Mouse (Mus musculus) myocyte (in vitro differentiated cells): ENCODE data around the gene Dact2. TPM values are rescaled to one million over a fixed set of nuclear protein-coding genes. Genes with fewer than 3 reads are reported as not detected.

Experiments
- H3K27me3 ChIP-seq: one replicate; pipeline ENCODE4 v1.6.1; 2011; ENCODE audit not compliant: control insufficient read depth, insufficient read depth, insufficient read length
- H3K36me3 ChIP-seq: one replicate; pipeline ENCODE4 v1.6.1; 2011; ENCODE audit not compliant: control insufficient read depth, insufficient read depth
- H3K4me2 ChIP-seq: one replicate; pipeline ENCODE4 v1.6.1; 2011; ENCODE audit warnings: low read depth, control low read depth
- H3K4me3 ChIP-seq: one replicate; pipeline ENCODE4 v1.5.1; 2011; ENCODE audit warnings: mild to moderate bottlenecking, control low read depth, moderate library complexity
- H3K79me2 ChIP-seq: one replicate; pipeline ENCODE4 v1.6.1; 2011; ENCODE audit not compliant: control insufficient read depth, insufficient read depth
- H3ac ChIP-seq: one replicate; pipeline ENCODE4 v1.6.1; 2011; ENCODE audit not compliant: control insufficient read depth, insufficient read length
- CEBPB ChIP-seq: IDR thresholded peaks from 2 replicates; pipeline ENCODE4 v1.6.1; 2011; ENCODE audit warnings: mild to moderate bottlenecking, moderate library complexity; ENCODE audit not compliant: poor library complexity, insufficient read depth, severe bottlenecking
- E2F4 ChIP-seq: IDR thresholded peaks from one replicate; pipeline ENCODE4 v1.6.1; 2011; ENCODE audit warnings: mild to moderate bottlenecking, control low read depth, moderate library complexity; ENCODE audit not compliant: insufficient read depth
- MAX ChIP-seq: IDR thresholded peaks from one replicate; pipeline ENCODE4 v1.6.1; 2011; ENCODE audit warnings: low read depth, mild to moderate bottlenecking, control low read depth
- MYOD1 ChIP-seq, 3 experiments: IDR thresholded peaks; one replicate each; pipeline ENCODE4 v1.6.1; 2011; ENCODE audit warnings: control low read depth in 2 of 3, low read depth in 2 of 3, mild to moderate bottlenecking in 2 of 3, moderate library complexity in 1 of 3; ENCODE audit not compliant: insufficient read length in 2 of 3, control insufficient read depth in 1 of 3
- MYOG ChIP-seq, 3 experiments: IDR thresholded peaks; one replicate each; pipeline ENCODE4 v1.6.1; 2011; ENCODE audit warnings: control low read depth in 2 of 3, low read depth in 2 of 3, mild to moderate bottlenecking in 2 of 3; ENCODE audit not compliant: insufficient read length in 2 of 3, control insufficient read depth in 1 of 3, insufficient read depth in 1 of 3
- POLR2A ChIP-seq: IDR thresholded peaks from one replicate; pipeline ENCODE4 v1.6.1; 2011; ENCODE audit warnings: low read depth, mild to moderate bottlenecking, control low read depth, moderate library complexity; ENCODE audit not compliant: insufficient read length
- POLR2AphosphoS2 ChIP-seq: IDR thresholded peaks from one replicate; pipeline ENCODE4 v1.6.1; 2011; ENCODE audit warnings: low read depth, control low read depth; ENCODE audit not compliant: insufficient read length
- REST ChIP-seq: IDR thresholded peaks from one replicate; pipeline ENCODE4 v1.6.1; 2011; ENCODE audit warnings: mild to moderate bottlenecking, control low read depth, moderate library complexity; ENCODE audit not compliant: insufficient read depth, insufficient read length
- SRF ChIP-seq: IDR thresholded peaks from one replicate; pipeline ENCODE4 v1.6.1; 2011; ENCODE audit warnings: low read depth; ENCODE audit not compliant: control insufficient read depth, insufficient read length
- TCF12 ChIP-seq: IDR thresholded peaks from one replicate; pipeline ENCODE4 v1.6.1; 2011; ENCODE audit warnings: mild to moderate bottlenecking, control low read depth; ENCODE audit not compliant: poor library complexity, insufficient read depth, severe bottlenecking
- TCF3 ChIP-seq: IDR thresholded peaks from one replicate; pipeline ENCODE4 v1.6.1; 2011; ENCODE audit warnings: low read depth, control low read depth; ENCODE audit not compliant: insufficient read length
- USF1 ChIP-seq: IDR thresholded peaks from one replicate; pipeline ENCODE4 v1.6.1; 2011; ENCODE audit warnings: low read depth, mild to moderate bottlenecking, control low read depth, moderate library complexity
- polyA plus RNA-seq: library from polyadenylated mRNA; unstranded; fragments of >200 nt; fragmentation: generic; extraction: Trizol; gene quantifications from one replicate; pipeline ENCODE4 v1.2.1, GENCODE M21; 2012; ENCODE audit warnings: missing spikeins

Gene Dact2
- polyA plus RNA-seq, 1 experiment = 0.95 TPM

- Histone ChIP-seq H3K27me3 (no peaks in the 10 kb centered on the region), H3ac (no peak overlapping the region), H3K4me3 (no peak overlapping the region), H3K79me2 (no peaks in the 10 kb centered on the region), H3K4me2 (no peak overlapping the region), H3K36me3 (no peaks in the 10 kb centered on the region)
- TF ChIP-seq CEBPB = no peak
- no peak for TF ChIP-seq POLR2A
- TF ChIP-seq REST = no peak
- TF ChIP-seq SRF = no peak
- TF ChIP-seq USF1 = no peak
- no peak for TF ChIP-seq E2F4
- TF ChIP-seq MAX = no peak
- TF ChIP-seq TCF12 = no peak
- TF ChIP-seq POLR2AphosphoS2 = no peak
- no peak for TF ChIP-seq TCF3
- no peak for TF ChIP-seq MYOD1 (IDR thresholded peaks at IDR 0.05; ENCODE audit: control insufficient read depth in 1 of 3, insufficient read length in 2 of 3, low read depth in 2 of 3)
- TF ChIP-seq MYOG (IDR thresholded peaks at IDR 0.05; ENCODE audit: control insufficient read depth in 1 of 3, insufficient read depth in 1 of 3, insufficient read length in 2 of 3, low read depth in 2 of 3) = no peak
These were observed 25.2 kb downstream of the Dact2 start for GRCm38 (mm10) chr17:14178911-14179310.

GRCm38 (mm10) chr17:14178475-14178874, 25.6 kb downstream of the Dact2 start:
- H3K4me3 ChIP-seq = no peak overlapping the region
- no peaks in the 10 kb centered on the region for H3K36me3 ChIP-seq
- H3K79me2 ChIP-seq = no peaks in the 10 kb centered on the region
- H3K27me3 ChIP-seq = no peaks in the 10 kb centered on the region
- TF ChIP-seq USF1 (no peak), POLR2AphosphoS2 (no peak), POLR2A (no peak), REST (no peak), MAX (no peak), SRF (no peak), TCF12 (no peak), E2F4 (no peak), MYOG (IDR thresholded peaks at IDR 0.05; ENCODE audit: control insufficient read depth in 1 of 3, insufficient read depth in 1 of 3, insufficient read length in 2 of 3, low read depth in 2 of 3) (no peak), CEBPB (no peak), MYOD1 (IDR thresholded peaks at IDR 0.05; ENCODE audit: control insufficient read depth in 1 of 3, insufficient read length in 2 of 3, low read depth in 2 of 3) (no peak), TCF3 (no peak)
- no peak overlapping the region for H3K4me2 ChIP-seq
- no peak overlapping the region for H3ac ChIP-seq

GRCm38 (mm10) chr17:14178049-14178448, 26.1 kb downstream of the Dact2 start:
- no peaks in the 10 kb centered on the region for H3K36me3 ChIP-seq
- TF ChIP-seq CEBPB (no peak), POLR2A (no peak), E2F4 (no peak), MAX (no peak), TCF12 (no peak)
- no peak overlapping the region for H3K4me3 ChIP-seq
- H3K27me3 ChIP-seq = no peaks in the 10 kb centered on the region
- H3K79me2 ChIP-seq = no peaks in the 10 kb centered on the region
- no peak overlapping the region for H3K4me2 ChIP-seq
- no peak overlapping the region for H3ac ChIP-seq

- H3K4me2 ChIP-seq = no peak overlapping the region
- H3K27me3 ChIP-seq = no peaks in the 10 kb centered on the region
- TF ChIP-seq MAX (no peak), E2F4 (no peak), USF1 (no peak), CEBPB (no peak), POLR2AphosphoS2 (no peak), TCF3 (no peak), MYOD1 (IDR thresholded peaks at IDR 0.05; ENCODE audit: control insufficient read depth in 1 of 3, insufficient read length in 2 of 3, low read depth in 2 of 3) (no peak), SRF (no peak), REST (no peak), TCF12 (no peak), POLR2A (no peak), MYOG (IDR thresholded peaks at IDR 0.05; ENCODE audit: control insufficient read depth in 1 of 3, insufficient read depth in 1 of 3, insufficient read length in 2 of 3, low read depth in 2 of 3) (no peak)
- no peaks in the 10 kb centered on the region for H3K36me3 ChIP-seq
- H3ac ChIP-seq = no peak overlapping the region
- no peak overlapping the region for H3K4me3 ChIP-seq
- H3K79me2 ChIP-seq = no peaks in the 10 kb centered on the region
These were observed 27.1 kb downstream of the Dact2 start for GRCm38 (mm10) chr17:14177018-14177417.

DNA sequence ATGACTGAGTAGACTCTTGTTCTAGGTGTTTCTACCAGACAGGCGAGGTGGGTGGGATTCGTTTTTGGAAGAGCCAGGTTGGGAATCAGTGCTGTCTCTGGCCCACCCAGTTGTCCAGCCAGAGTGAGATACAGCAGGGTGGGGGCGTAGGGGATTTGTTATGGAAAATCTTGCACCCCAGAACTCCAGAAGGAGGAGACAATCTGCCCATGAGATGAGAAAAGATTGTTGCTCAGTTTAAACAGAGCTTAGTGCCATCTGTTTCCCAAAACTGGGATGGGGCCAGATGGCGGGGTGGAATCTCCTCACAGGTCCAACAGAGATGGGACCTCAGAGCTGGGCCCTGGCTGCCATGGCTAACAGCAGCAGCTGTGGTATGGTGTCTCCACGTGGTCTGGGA, 28.4 kb downstream of the Dact2 start:
- Histone ChIP-seq H3K36me3 (no peaks in the 10 kb centered on the region), H3ac (no peak overlapping the region), H3K27me3 (no peaks in the 10 kb centered on the region), H3K4me2 (no peak overlapping the region), H3K4me3 (no peak overlapping the region), H3K79me2 (no peaks in the 10 kb centered on the region)
- TF ChIP-seq CEBPB (no peak), E2F4 (no peak), TCF12 (no peak), MYOD1 (IDR thresholded peaks at IDR 0.05; ENCODE audit: control insufficient read depth in 1 of 3, insufficient read length in 2 of 3, low read depth in 2 of 3) (no peak)
